Mouse (Mus musculus): ENCODE measurements around the gene Clec2g. TPM values are rescaled to one million over a fixed set of nuclear protein-coding genes. Genes with fewer than 3 reads are reported as not detected.
"Not testable (repeated sequence)": the region's sequence is repeated elsewhere in the genome, so short reads cannot be mapped to it uniquely, and the experiment has no call there.

Gene Clec2g
- total and polyA plus RNA-seq, 2 experiments from 2014 or later: not detected

GRCm38 (mm10) chr6:128996054-128996767 lies 62.0 kb downstream of the Clec2g start:
- Histone ChIP-seq H3K9me3 (ENCODE audit: low read length) (no peaks in the 10 kb centered on the region), H3K27me3 (ENCODE audit: insufficient read depth, low read length) (no peaks in the 10 kb centered on the region), H3K4me2 (ENCODE audit: low read depth, low read length, poor library complexity, severe bottlenecking) (no peak overlapping the region), H3K4me1 (ENCODE audit: insufficient read depth, low read length) (no peaks in the 10 kb centered on the region), H3K27ac (ENCODE audit: low read depth, low read length) (no peak overlapping the region), H3K9ac (replicated peaks; ENCODE audit: low read length, poor library complexity, severe bottlenecking) (no peak overlapping the region), H3K36me3 (ENCODE audit: insufficient read depth, low read length) (no peaks in the 10 kb centered on the region), H3K4me3 (ENCODE audit: low read depth, low read length) (no peak overlapping the region)
- TF ChIP-seq CTCF (IDR thresholded peaks at IDR 0.05): no peak
- DNase-seq (ENCODE audit: low spot score) (no peak), ATAC-seq (ENCODE audit: low FRiP score) (no peak)
- WGBS: 68% methylated on average over 3 of the region's 3 CpGs

GRCm38 (mm10) chr6:128996768-128997442 lies 62.7 kb downstream of the Clec2g start:
- Histone ChIP-seq H3K27me3 (ENCODE audit: insufficient read depth, low read length) (no peaks in the 10 kb centered on the region), H3K4me2 (ENCODE audit: low read depth, low read length, poor library complexity, severe bottlenecking) (no peak overlapping the region), H3K4me1 (ENCODE audit: insufficient read depth, low read length) (no peaks in the 10 kb centered on the region), H3K27ac (ENCODE audit: low read depth, low read length) (no peak overlapping the region), H3K4me3 (ENCODE audit: low read depth, low read length) (no peak overlapping the region), H3K36me3 (ENCODE audit: insufficient read depth, low read length) (no peaks in the 10 kb centered on the region), H3K9me3 (ENCODE audit: low read length) (no peaks in the 10 kb centered on the region), H3K9ac (replicated peaks; ENCODE audit: low read length, poor library complexity, severe bottlenecking) (no peak overlapping the region)
- TF ChIP-seq CTCF (IDR thresholded peaks at IDR 0.05): no peak
- 68% methylated on average over 13 of the region's 13 CpGs for WGBS
- DNase-seq (ENCODE audit: low spot score): no peak
- ATAC-seq (ENCODE audit: low FRiP score): no peak

GRCm38 (mm10) chr6:129001392-129001791 lies 67.2 kb downstream of the Clec2g start:
- TF ChIP-seq CTCF (IDR thresholded peaks at IDR 0.05): no peak
- ATAC-seq (ENCODE audit: low FRiP score) (no peak), DNase-seq (ENCODE audit: low spot score) (no peak)
- no peak overlapping the region for H3K27ac ChIP-seq (ENCODE audit: low read depth, low read length)
- H3K36me3 ChIP-seq (ENCODE audit: insufficient read depth, low read length): no peaks in the 10 kb centered on the region
- no peaks in the 10 kb centered on the region for H3K4me1 ChIP-seq (ENCODE audit: insufficient read depth, low read length)
- WGBS: 89% methylated on average over 2 of the region's 2 CpGs
- no peak overlapping the region for H3K9ac ChIP-seq (replicated peaks; ENCODE audit: low read length, poor library complexity, severe bottlenecking)
- H3K4me2 ChIP-seq (ENCODE audit: low read depth, low read length, poor library complexity, severe bottlenecking): no peak overlapping the region
- no peaks in the 10 kb centered on the region for H3K27me3 ChIP-seq (ENCODE audit: insufficient read depth, low read length)
- H3K9me3 ChIP-seq (ENCODE audit: low read length): no peaks in the 10 kb centered on the region
- H3K4me3 ChIP-seq (ENCODE audit: low read depth, low read length): no peak overlapping the region

GRCm38 (mm10) chr6:129008552-129008951 lies 74.4 kb downstream of the Clec2g start:
- no peak overlapping the region for H3K4me3 ChIP-seq (ENCODE audit: low read depth, low read length)
- 92% methylated on average over 8 of the region's 8 CpGs for WGBS
- no peak for TF ChIP-seq CTCF (IDR thresholded peaks at IDR 0.05)

GRCm38 (mm10) chr6:129009846-129010504 lies 75.8 kb downstream of the Clec2g start:
- H3K27me3 ChIP-seq (ENCODE audit: insufficient read depth, low read length); H3K4me1 ChIP-seq (ENCODE audit: insufficient read depth, low read length); ATAC-seq (ENCODE audit: low FRiP score); H3K4me2 ChIP-seq (ENCODE audit: low read depth, low read length, poor library complexity, severe bottlenecking); H3K4me3 ChIP-seq (ENCODE audit: low read depth, low read length); H3K36me3 ChIP-seq (ENCODE audit: insufficient read depth, low read length); H3K27ac ChIP-seq (ENCODE audit: low read depth, low read length); H3K9me3 ChIP-seq (ENCODE audit: low read length); H3K9ac ChIP-seq (replicated peaks; ENCODE audit: low read length, poor library complexity, severe bottlenecking); DNase-seq (ENCODE audit: low spot score): not testable (repeated sequence)
- 87% methylated on average over 7 of the region's 7 CpGs for WGBS

More at GRCm38 (mm10) chr6:129008552-129008951, 74.4 kb downstream of the Clec2g start:
- ATAC-seq (ENCODE audit: low FRiP score) (no peak), DNase-seq (ENCODE audit: low spot score) (no peak)
- Histone ChIP-seq H3K9ac (replicated peaks; ENCODE audit: low read length, poor library complexity, severe bottlenecking) (no peak overlapping the region), H3K36me3 (ENCODE audit: insufficient read depth, low read length) (no peaks in the 10 kb centered on the region), H3K27me3 (ENCODE audit: insufficient read depth, low read length) (no peaks in the 10 kb centered on the region), H3K9me3 (ENCODE audit: low read length) (no peaks in the 10 kb centered on the region), H3K27ac (ENCODE audit: low read depth, low read length) (no peak overlapping the region), H3K4me2 (ENCODE audit: low read depth, low read length, poor library complexity, severe bottlenecking) (no peak overlapping the region), H3K4me1 (ENCODE audit: insufficient read depth, low read length) (no peaks in the 10 kb centered on the region)

GRCm38 (mm10) chr6:129010505-129010873 lies 76.3 kb downstream of the Clec2g start:
- H3K4me2 ChIP-seq (ENCODE audit: low read depth, low read length, poor library complexity, severe bottlenecking): no peak overlapping the region
- H3K4me1 ChIP-seq (ENCODE audit: insufficient read depth, low read length): no peaks in the 10 kb centered on the region
- H3K9ac ChIP-seq (replicated peaks; ENCODE audit: low read length, poor library complexity, severe bottlenecking): no peak overlapping the region
- 83% methylated on average over 3 of the region's 3 CpGs for WGBS
- H3K27me3 ChIP-seq (ENCODE audit: insufficient read depth, low read length): no peaks in the 10 kb centered on the region
- no peak overlapping the region for H3K4me3 ChIP-seq (ENCODE audit: low read depth, low read length)
- no peak for TF ChIP-seq CTCF (IDR thresholded peaks at IDR 0.05)
- no peaks in the 10 kb centered on the region for H3K36me3 ChIP-seq (ENCODE audit: insufficient read depth, low read length)
- no peak overlapping the region for H3K27ac ChIP-seq (ENCODE audit: low read depth, low read length)
- DNase-seq (ENCODE audit: low spot score) (no peak), ATAC-seq (ENCODE audit: low FRiP score) (no peak)
- no peaks in the 10 kb centered on the region for H3K9me3 ChIP-seq (ENCODE audit: low read length)

- H3K9me3 ChIP-seq (ENCODE audit: low read length); ATAC-seq (ENCODE audit: low FRiP score); H3K4me3 ChIP-seq (ENCODE audit: low read depth, low read length); H3K27ac ChIP-seq (ENCODE audit: low read depth, low read length); H3K27me3 ChIP-seq (ENCODE audit: insufficient read depth, low read length); H3K9ac ChIP-seq (replicated peaks; ENCODE audit: low read length, poor library complexity, severe bottlenecking); H3K4me1 ChIP-seq (ENCODE audit: insufficient read depth, low read length); H3K4me2 ChIP-seq (ENCODE audit: low read depth, low read length, poor library complexity, severe bottlenecking); DNase-seq (ENCODE audit: low spot score); H3K36me3 ChIP-seq (ENCODE audit: insufficient read depth, low read length): not testable (repeated sequence)
- WGBS: 98% methylated on average over 17 of the region's 23 CpGs
Measured at GRCm38 (mm10) chr6:129012012-129012411, 77.8 kb downstream of the Clec2g start.

Data from midbrain, postnatal 0 days (tissue).